Comparison of ENCODE assay signal across 19 mouse cellular contexts in the genomic region with DNA sequence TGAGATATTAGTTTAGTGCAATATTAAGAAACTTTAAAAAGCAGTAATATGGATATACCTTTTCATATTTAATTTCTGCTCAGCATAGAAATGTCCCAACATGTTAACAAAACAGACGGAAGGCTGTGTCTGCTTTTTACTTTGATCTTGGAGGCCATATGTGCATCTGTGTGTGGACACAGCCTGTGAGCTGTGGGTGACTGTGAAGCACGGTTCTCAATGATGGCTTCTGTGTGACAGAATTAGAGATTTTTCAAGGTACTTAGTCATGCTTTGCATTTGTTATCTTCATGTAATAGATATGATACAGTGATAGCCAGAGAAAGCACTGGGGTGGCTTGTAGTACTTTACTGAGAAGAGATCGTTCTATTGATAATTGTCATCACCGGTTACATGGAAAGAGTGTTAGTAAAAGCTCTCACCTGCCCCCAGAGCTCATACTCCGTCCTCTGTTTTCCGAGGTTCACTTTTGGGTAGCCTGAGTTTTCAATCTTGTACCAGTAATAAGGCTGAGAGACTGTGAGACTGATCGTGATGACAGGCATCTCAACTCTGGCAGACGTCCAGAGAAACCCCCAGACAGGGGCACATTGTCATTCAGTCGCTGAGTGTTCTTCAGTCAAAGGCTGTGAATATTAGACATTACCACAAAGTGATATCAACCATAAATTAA.
DNase-seq lines count a peak whose midpoint lies in the region; ATAC-seq and TF ChIP-seq lines count a peak whose summit lies in the region.
"Had no signal": no experiment of that assay in that cellular context is flagged by ENCODE, and none has a peak within 500 bp of the region (broad histone marks: within the 10 kb centered on the region; RNA-seq: fewer than 3 reads in every experiment).

No protein-coding gene starts in this region.

- peaks cover 23% of the 10 kb centered on the region for H3K4me1 ChIP-seq in heart, embryonic 13.5 days
- peaks cover 17% of the 10 kb centered on the region; the same call in 1 of the 2 replicates for H3K4me1 ChIP-seq in lung, embryonic 14.5 days (ENCODE audit: insufficient read depth)
- no peaks in the 10 kb centered on the region for H3K4me1 ChIP-seq in midbrain, postnatal 0 days (ENCODE audit: insufficient read depth, low read length)

- no peaks in the 10 kb centered on the region for H3K27me3 ChIP-seq in heart, embryonic 13.5 days (replicated peaks)
- no peaks in the 10 kb centered on the region for H3K27me3 ChIP-seq in lung, embryonic 14.5 days (ENCODE audit: insufficient read depth, low read length)
- no peaks in the 10 kb centered on the region for H3K27me3 ChIP-seq in midbrain, postnatal 0 days (ENCODE audit: insufficient read depth, low read length)
- H3K27me3 ChIP-seq: CH12.LX; lung, embryonic 15.5 days had no signal

- H3K27ac ChIP-seq in heart, embryonic 13.5 days (replicated peaks): peak overlapping the region; percentile 61
- H3K27ac ChIP-seq in lung, embryonic 14.5 days (ENCODE audit: low read depth): no peak overlapping the region
- H3K27ac ChIP-seq in midbrain, postnatal 0 days (ENCODE audit: low read depth, low read length): no peak overlapping the region
- H3K27ac ChIP-seq: heart, adult 2 months; lung, embryonic 15.5 days; stomach, postnatal 0 days had no signal

- H3K4me3 ChIP-seq in heart, embryonic 13.5 days: no peak overlapping the region
- H3K4me3 ChIP-seq in lung, embryonic 14.5 days (ENCODE audit: low read depth, low read length): no peak overlapping the region
- H3K4me3 ChIP-seq in midbrain, postnatal 0 days (ENCODE audit: low read depth, low read length): no peak overlapping the region
- H3K4me3 ChIP-seq: heart, adult 2 months; lung, embryonic 15.5 days; myocyte had no signal

- ATAC-seq in heart, embryonic 13.5 days (ENCODE audit: extremely low read depth, insufficient number of reproducible peaks, low FRiP score, low TSS enrichment): no peak
- no peak for ATAC-seq in lung, embryonic 14.5 days (ENCODE audit: insufficient read depth)
- no peak for ATAC-seq in midbrain, postnatal 0 days (ENCODE audit: low FRiP score)
- ATAC-seq: intestine, embryonic 16.5 days had no signal

- H3K4me2 ChIP-seq in heart, embryonic 13.5 days: peak overlapping the region; percentile 49
- H3K4me2 ChIP-seq in lung, embryonic 14.5 days: no peak overlapping the region
- no peak overlapping the region for H3K4me2 ChIP-seq in midbrain, postnatal 0 days (ENCODE audit: low read depth, low read length, poor library complexity, severe bottlenecking)
- H3K4me2 ChIP-seq: liver, embryonic 11.5 days; lung, embryonic 15.5 days had no signal

- TF ChIP-seq CTCF in lung, embryonic 14.5 days (IDR thresholded peaks at IDR 0.05; ENCODE audit: low read depth): no peak
- TF ChIP-seq CTCF in midbrain, postnatal 0 days (IDR thresholded peaks at IDR 0.05): no peak

- peak; percentile 25 to 37 for DNase-seq in cerebellum, postnatal 14 days
- DNase-seq in cerebellum, adult 8-10 months: no peak
- no peak for DNase-seq in heart, adult 8-10 months (ENCODE audit: low spot score)
- peak; percentile 31 for DNase-seq in lung, embryonic 14.5 days
- no peak for DNase-seq in lung, postnatal 14 days
- peak; percentile 36 for DNase-seq in midbrain, postnatal 0 days (ENCODE audit: low spot score)
- DNase-seq in layer of hippocampus, adult 8-10 months (ENCODE audit: low spot score in 2 of 2): no peak
- DNase-seq: adrenal gland, postnatal 10 days; cerebellum, adult 9-10 months; heart, adult 2 months; right cerebral cortex, adult 18-20 months; thymus, postnatal 25 days had no signal

- H3K36me3 ChIP-seq in heart, embryonic 13.5 days: no peaks in the 10 kb centered on the region
- no peaks in the 10 kb centered on the region for H3K36me3 ChIP-seq in lung, embryonic 14.5 days (ENCODE audit: insufficient read depth)
- no peaks in the 10 kb centered on the region for H3K36me3 ChIP-seq in midbrain, postnatal 0 days (ENCODE audit: insufficient read depth, low read length)
- H3K36me3 ChIP-seq: lung, embryonic 15.5 days had no signal

- H3K9me3 ChIP-seq in heart, embryonic 13.5 days: no peaks in the 10 kb centered on the region
- no peaks in the 10 kb centered on the region for H3K9me3 ChIP-seq in lung, embryonic 14.5 days (ENCODE audit: low read depth, low read length)
- H3K9me3 ChIP-seq in midbrain, postnatal 0 days (ENCODE audit: low read length): no peaks in the 10 kb centered on the region
- H3K9me3 ChIP-seq: lung, embryonic 15.5 days had no signal

- 22% methylated on average over 9 of the region's 9 CpGs for WGBS in heart, embryonic 13.5 days
- 26% methylated on average over 9 of the region's 9 CpGs for WGBS in lung, embryonic 14.5 days
- WGBS in midbrain, postnatal 0 days: 27% methylated on average over 9 of the region's 9 CpGs

- H3K9ac ChIP-seq in heart, embryonic 13.5 days: no peak overlapping the region
- no peak overlapping the region for H3K9ac ChIP-seq in lung, embryonic 14.5 days
- H3K9ac ChIP-seq in midbrain, postnatal 0 days (replicated peaks; ENCODE audit: low read length, poor library complexity, severe bottlenecking): no peak overlapping the region
- H3K9ac ChIP-seq: lung, embryonic 15.5 days had no signal

Comparison
In these comparisons a context has a peak if more than half of its experiments do, and no peak if none do; other contexts are left out.
1. DNase-seq: peak in cerebellum, postnatal 14 days (2 of 2), lung, embryonic 14.5 days (single experiment) and midbrain, postnatal 0 days (single experiment); none in cerebellum, adult 8-10 months (single experiment), heart, adult 8-10 months (single experiment), lung, postnatal 14 days (single experiment) and layer of hippocampus, adult 8-10 months (0 of 2).